Mouse (Mus musculus): Measurements from ENCODE around the gene Neb. TPM values are rescaled to one million over a fixed set of nuclear protein-coding genes. Genes with fewer than 3 reads are reported as not detected.

The Neb gene
- polyA plus RNA-seq, 1 experiment = 0.07 TPM

DNA sequence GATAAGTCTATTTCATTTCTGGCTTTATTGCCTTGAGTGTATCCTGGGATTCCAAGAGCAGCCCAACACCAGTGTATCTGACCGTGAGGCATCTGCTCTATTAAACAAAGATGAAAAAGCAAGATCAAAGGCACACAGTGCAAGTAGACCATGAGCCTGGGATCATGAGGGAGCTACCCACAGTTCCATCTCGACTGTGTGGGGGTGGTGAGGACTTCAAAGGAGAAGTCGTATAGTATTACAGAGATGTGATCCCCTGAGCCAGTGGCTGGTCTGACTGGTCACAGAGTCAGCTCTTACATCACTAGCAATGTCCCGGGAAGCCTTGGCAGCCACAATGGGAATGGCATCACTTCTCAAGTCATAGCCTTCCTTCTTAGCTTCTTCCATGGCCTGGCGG is 140.4 kb downstream of the Neb start:
- Histone ChIP-seq H3K27me3 (replicated peaks) (no peaks in the 10 kb centered on the region), H3K4me1 (0 out of 2 replicates have a peak, but pooled peaks cover 4% of the 10 kb centered on the region), H3K4me3 (replicated peaks) (no peak overlapping the region), H3K36me3 (replicated peaks; ENCODE audit: low read length) (no peaks in the 10 kb centered on the region), H3K9me3 (no peaks in the 10 kb centered on the region)
- TF ChIP-seq FLI1 (IDR thresholded peaks at IDR 0.05; ENCODE audit: low read length) (no peak), GATA1 (IDR thresholded peaks at IDR 0.05; ENCODE audit: borderline replicate concordance, low read length) (no peak)

DNA sequence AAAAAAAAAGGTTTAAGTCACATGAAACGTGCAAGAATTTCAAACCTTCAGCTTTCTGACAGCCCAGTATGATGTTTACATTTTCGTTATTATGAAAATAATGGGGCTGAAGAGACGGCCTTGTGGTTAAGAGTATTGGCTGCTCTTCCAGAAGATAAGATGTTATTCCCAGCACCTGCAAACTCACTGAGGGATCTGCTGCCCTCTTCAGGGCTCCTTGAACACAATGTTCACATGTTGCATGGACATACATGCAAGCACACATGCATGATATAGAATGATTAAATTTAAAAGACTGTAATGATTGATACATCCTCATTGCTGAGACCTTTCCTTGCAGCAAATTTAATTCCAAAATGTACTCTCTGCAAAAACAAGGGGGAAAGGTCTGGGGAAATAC is 150.7 kb downstream of the Neb start:
- TF ChIP-seq FLI1 (IDR thresholded peaks at IDR 0.05; ENCODE audit: low read length) (no peak), GATA1 (IDR thresholded peaks at IDR 0.05; ENCODE audit: borderline replicate concordance, low read length) (no peak)
- Histone ChIP-seq H3K4me1 (no peaks in the 10 kb centered on the region; the same call in 1 of the 2 replicates), H3K9me3 (no peaks in the 10 kb centered on the region), H3K36me3 (replicated peaks; ENCODE audit: low read length) (no peaks in the 10 kb centered on the region), H3K27me3 (replicated peaks) (no peaks in the 10 kb centered on the region), H3K4me3 (replicated peaks) (no peak overlapping the region)

- Histone ChIP-seq H3K4me1 (no peaks in the 10 kb centered on the region; the same call in 1 of the 2 replicates), H3K4me3 (replicated peaks) (no peak overlapping the region), H3K27me3 (replicated peaks) (no peaks in the 10 kb centered on the region), H3K9me3 (no peaks in the 10 kb centered on the region), H3K36me3 (replicated peaks; ENCODE audit: low read length) (no peaks in the 10 kb centered on the region)
- TF ChIP-seq GATA1 (IDR thresholded peaks at IDR 0.05; ENCODE audit: borderline replicate concordance, low read length) (no peak), FLI1 (IDR thresholded peaks at IDR 0.05; ENCODE audit: low read length) (no peak)
Measured at GRCm38 (mm10) chr2:52224366-52224765, 153.9 kb downstream of the Neb start.

DNA sequence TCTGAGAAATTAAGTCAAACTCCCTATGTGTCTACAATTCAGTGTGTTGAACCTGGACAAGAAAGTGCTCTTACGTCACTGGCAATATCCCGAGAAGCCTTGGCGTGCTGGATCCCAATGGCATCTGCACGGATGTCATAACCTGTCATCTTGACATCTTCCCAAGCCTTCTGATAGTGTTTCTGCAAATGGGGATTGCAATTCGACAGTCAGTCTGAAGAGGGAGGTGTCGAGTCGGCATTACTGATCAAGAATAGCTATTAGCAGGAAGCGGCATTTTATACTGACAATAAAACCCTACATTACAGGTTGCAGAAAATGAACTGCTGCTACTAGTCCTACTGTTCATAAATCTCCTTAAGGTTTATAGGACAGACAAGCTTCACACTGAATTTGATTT is 158.2 kb downstream of the Neb start:
- no peaks in the 10 kb centered on the region for H3K36me3 ChIP-seq (replicated peaks; ENCODE audit: low read length)
- H3K4me1 ChIP-seq = no peaks in the 10 kb centered on the region; the same call in 1 of the 2 replicates
- TF ChIP-seq FLI1 (IDR thresholded peaks at IDR 0.05; ENCODE audit: low read length) = no peak
- no peak for TF ChIP-seq GATA1 (IDR thresholded peaks at IDR 0.05; ENCODE audit: borderline replicate concordance, low read length)
- no peak overlapping the region for H3K4me3 ChIP-seq (replicated peaks)
- peaks cover 2% of the 10 kb centered on the region for H3K27me3 ChIP-seq (replicated peaks)
- H3K9me3 ChIP-seq = no peaks in the 10 kb centered on the region

DNA sequence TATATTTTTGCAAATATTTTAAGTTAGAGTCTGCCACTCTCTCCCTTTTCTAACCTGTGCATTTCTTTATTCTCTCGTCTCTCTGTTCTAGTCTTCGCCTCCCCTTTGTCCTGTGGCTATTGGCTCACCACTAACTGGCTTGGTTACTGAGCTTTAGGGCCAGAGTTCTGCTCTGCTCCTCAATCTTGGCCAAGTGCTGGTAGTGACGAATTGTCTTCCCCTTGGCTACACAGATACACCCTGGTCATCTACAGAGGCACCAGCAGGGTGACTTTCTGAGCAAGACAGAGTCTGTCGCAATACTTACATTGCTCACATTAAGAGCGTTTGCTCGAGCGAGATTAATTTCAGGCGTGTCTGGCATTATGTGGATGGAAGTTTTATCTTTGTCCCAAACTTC is 162.3 kb downstream of the Neb start:
- Histone ChIP-seq H3K27me3 (replicated peaks) (peaks cover 2% of the 10 kb centered on the region), H3K36me3 (replicated peaks; ENCODE audit: low read length) (no peaks in the 10 kb centered on the region), H3K4me1 (no peaks in the 10 kb centered on the region), H3K9me3 (no peaks in the 10 kb centered on the region), H3K4me3 (replicated peaks) (no peak overlapping the region)
- TF ChIP-seq FLI1 (IDR thresholded peaks at IDR 0.05; ENCODE audit: low read length) (no peak), GATA1 (IDR thresholded peaks at IDR 0.05; ENCODE audit: borderline replicate concordance, low read length) (no peak)

DNA sequence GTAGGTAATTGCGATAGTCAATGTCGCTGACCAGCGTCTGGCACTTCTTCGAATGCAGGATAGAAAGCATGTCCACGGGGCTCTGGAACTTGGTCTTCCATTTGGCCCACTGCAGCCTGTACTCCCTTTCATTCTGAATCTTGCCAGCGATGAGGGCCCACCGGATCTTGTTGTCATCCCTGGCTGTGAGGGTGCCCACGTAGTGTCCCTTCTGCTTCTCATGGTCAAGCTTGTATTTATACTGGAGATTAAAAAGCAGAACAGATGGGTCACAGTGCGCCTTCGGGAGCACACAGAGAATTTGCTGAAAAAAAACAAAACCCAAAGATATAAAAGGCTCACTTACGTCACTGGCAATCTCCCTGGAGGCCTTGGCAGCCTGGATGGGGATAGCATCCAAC is 165.7 kb downstream of the Neb start:
- peaks cover 3% of the 10 kb centered on the region for H3K27me3 ChIP-seq (replicated peaks)
- no peak overlapping the region for H3K4me3 ChIP-seq (replicated peaks)
- no peak for TF ChIP-seq FLI1 (IDR thresholded peaks at IDR 0.05; ENCODE audit: low read length)
- H3K9me3 ChIP-seq = no peaks in the 10 kb centered on the region
- H3K36me3 ChIP-seq (replicated peaks; ENCODE audit: low read length) = no peaks in the 10 kb centered on the region
- no peaks in the 10 kb centered on the region for H3K4me1 ChIP-seq

DNA sequence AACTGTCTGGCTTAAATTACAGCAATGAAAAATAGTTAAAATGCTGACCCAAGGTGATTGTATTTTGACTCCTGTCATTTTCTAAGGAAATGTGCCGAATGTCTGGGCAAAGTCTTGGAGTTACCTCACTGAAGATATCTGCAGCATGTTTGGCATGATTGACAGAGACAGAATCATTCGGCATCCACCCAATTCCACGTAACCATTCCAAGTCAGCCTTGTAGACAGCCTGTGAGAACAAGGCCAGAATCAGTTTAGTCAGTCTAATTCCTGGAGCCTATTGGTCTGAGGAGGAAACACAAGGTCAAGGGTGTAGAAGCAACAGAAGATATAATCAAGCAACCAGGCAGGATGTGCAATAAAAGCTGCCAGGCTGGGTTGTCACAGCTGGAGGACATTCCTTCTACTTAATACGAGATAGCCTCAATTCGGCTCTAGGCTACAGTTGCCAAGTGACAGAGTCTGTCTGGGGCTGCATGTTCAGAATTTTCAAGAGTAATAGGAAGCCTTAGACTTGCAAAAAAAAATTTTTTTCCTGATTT is 166.8 kb downstream of the Neb start:
- H3K4me1 ChIP-seq = no peaks in the 10 kb centered on the region
- peaks cover 3% of the 10 kb centered on the region for H3K27me3 ChIP-seq (replicated peaks)
- no peak overlapping the region for H3K4me3 ChIP-seq (replicated peaks)
- H3K9me3 ChIP-seq = no peaks in the 10 kb centered on the region
- TF ChIP-seq FLI1 (IDR thresholded peaks at IDR 0.05; ENCODE audit: low read length) (no peak), GATA1 (IDR thresholded peaks at IDR 0.05; ENCODE audit: borderline replicate concordance, low read length) (no peak)
- H3K36me3 ChIP-seq (replicated peaks; ENCODE audit: low read length) = no peaks in the 10 kb centered on the region

DNA sequence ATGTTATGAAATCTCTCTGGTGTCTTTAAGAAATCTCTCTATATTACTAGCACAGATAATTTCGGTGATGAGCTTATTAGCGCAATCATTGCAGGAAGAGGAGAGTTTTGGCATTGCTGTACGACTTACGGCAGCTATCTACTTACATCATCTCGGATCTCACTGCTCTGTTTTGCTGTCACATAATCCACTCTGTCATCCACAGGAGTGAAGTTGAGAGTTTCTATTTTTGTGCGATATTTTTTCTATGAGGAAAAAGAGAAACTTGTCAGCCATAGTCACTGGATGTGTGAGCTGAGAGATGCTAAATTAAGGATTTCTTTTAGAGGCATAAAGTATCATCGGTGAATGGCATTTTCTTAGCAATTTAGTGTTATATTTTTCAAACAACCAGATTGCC is 167.6 kb downstream of the Neb start:
- Histone ChIP-seq H3K4me3 (replicated peaks) (no peak overlapping the region), H3K4me1 (no peaks in the 10 kb centered on the region), H3K9me3 (no peaks in the 10 kb centered on the region), H3K27me3 (replicated peaks) (peaks cover 3% of the 10 kb centered on the region), H3K36me3 (replicated peaks; ENCODE audit: low read length) (no peaks in the 10 kb centered on the region)
- TF ChIP-seq GATA1 (IDR thresholded peaks at IDR 0.05; ENCODE audit: borderline replicate concordance, low read length) (no peak), FLI1 (IDR thresholded peaks at IDR 0.05; ENCODE audit: low read length) (no peak)

DNA sequence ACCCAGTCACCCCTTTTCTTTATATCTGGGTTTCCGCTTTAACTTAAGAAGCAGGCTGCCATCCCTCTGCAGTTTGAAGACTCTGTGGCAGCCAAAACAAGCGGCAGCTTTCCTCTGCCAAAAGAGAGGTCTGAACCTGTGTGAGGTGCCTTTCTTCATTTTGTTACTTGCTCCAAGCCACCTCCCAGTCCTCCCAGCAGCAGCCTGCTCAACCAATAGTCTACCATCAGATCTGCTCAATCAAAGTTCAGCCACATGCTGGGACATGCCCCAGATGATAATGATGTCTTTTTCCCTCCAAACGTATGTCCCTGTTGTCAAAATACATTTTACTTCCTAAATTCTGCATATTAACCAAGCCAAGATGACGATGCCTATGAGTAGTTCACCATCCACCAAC is 173.3 kb downstream of the Neb start:
- Histone ChIP-seq H3K9me3 (no peaks in the 10 kb centered on the region), H3K4me1 (no peaks in the 10 kb centered on the region), H3K4me3 (replicated peaks) (no peak overlapping the region), H3K27me3 (replicated peaks) (peaks cover 11% of the 10 kb centered on the region), H3K36me3 (replicated peaks; ENCODE audit: low read length) (no peaks in the 10 kb centered on the region)
- TF ChIP-seq FLI1 (IDR thresholded peaks at IDR 0.05; ENCODE audit: low read length) (no peak), GATA1 (IDR thresholded peaks at IDR 0.05; ENCODE audit: borderline replicate concordance, low read length) (no peak)

- Histone ChIP-seq H3K36me3 (replicated peaks; ENCODE audit: low read length) (no peaks in the 10 kb centered on the region), H3K9me3 (no peaks in the 10 kb centered on the region), H3K4me1 (no peaks in the 10 kb centered on the region), H3K27me3 (replicated peaks) (peaks cover 1% of the 10 kb centered on the region), H3K4me3 (replicated peaks) (no peak overlapping the region)
- no peak for TF ChIP-seq FLI1 (IDR thresholded peaks at IDR 0.05; ENCODE audit: low read length)
- TF ChIP-seq GATA1 (IDR thresholded peaks at IDR 0.05; ENCODE audit: borderline replicate concordance, low read length) = no peak
Measured at GRCm38 (mm10) chr2:52193629-52194028, 184.6 kb downstream of the Neb start.

GRCm38 (mm10) chr2:52179678-52180077 is 198.6 kb downstream of the Neb start:
- H3K4me1 ChIP-seq = peaks cover 15% of the 10 kb centered on the region
- TF ChIP-seq FLI1 (IDR thresholded peaks at IDR 0.05; ENCODE audit: low read length) (no peak), GATA1 (IDR thresholded peaks at IDR 0.05; ENCODE audit: borderline replicate concordance, low read length) (no peak)
- H3K27me3 ChIP-seq (replicated peaks) = no peaks in the 10 kb centered on the region
- no peaks in the 10 kb centered on the region for H3K36me3 ChIP-seq (replicated peaks; ENCODE audit: low read length)
- H3K4me3 ChIP-seq (replicated peaks) = no peak overlapping the region
- no peaks in the 10 kb centered on the region for H3K9me3 ChIP-seq

Measured in megakaryocyte, embryonic 14.5 days (primary cell).